Mouse (Mus musculus) hindbrain, embryonic 14.5 days (tissue): Measurements from ENCODE around the gene Klf14. TPM values are rescaled to one million over a fixed set of nuclear protein-coding genes. Genes with fewer than 3 reads are reported as not detected.

Experiments used
- ATAC-seq: fragments of 200-750 bp; cut with Nextera tagmentation; 2 replicates; pipeline ENCODE4 v1.8.0; 2017; ENCODE audit warnings: moderate number of reproducible peaks, mild to moderate bottlenecking, moderate TSS enrichment, moderate library complexity; ENCODE audit not compliant: low FRiP score
- DNase-seq: peaks from one replicate; pipeline ENCODE4 v3.0.0-alpha.2; 2015; ENCODE audit warnings: low spot score
- H3K27ac ChIP-seq: fragments of 300-500 bp; sonication (generic); 2 replicates; pipeline ENCODE4 v1.5.1; 2014; ENCODE audit warnings: mild to moderate bottlenecking, moderate library complexity
- H3K27me3 ChIP-seq: fragments of 300-500 bp; sonication (generic); 2 replicates; pipeline ENCODE4 v1.6.1; 2014; ENCODE audit warnings: mild to moderate bottlenecking, low read length, mixed read lengths; ENCODE audit not compliant: control insufficient read depth, insufficient read depth
- H3K36me3 ChIP-seq: fragments of 300-500 bp; sonication (generic); replicated peaks from 2 replicates; pipeline ENCODE4 v1.6.1; 2014; ENCODE audit not compliant: control insufficient read depth, insufficient read depth
- H3K4me1 ChIP-seq: fragments of 300-500 bp; sonication (generic); replicated peaks from 2 replicates; pipeline ENCODE4 v1.6.1; 2014; ENCODE audit warnings: antibody characterized with exemption, low read length, mixed read lengths; ENCODE audit not compliant: control insufficient read depth, insufficient read depth
- H3K4me2 ChIP-seq: fragments of 300-500 bp; sonication (generic); replicated peaks from 2 replicates; pipeline ENCODE4 v1.6.1; 2014; ENCODE audit warnings: mild to moderate bottlenecking, moderate library complexity
- H3K4me3 ChIP-seq: fragments of 300-500 bp; sonication (generic); replicated peaks from 2 replicates; pipeline ENCODE4 v1.5.1; 2014; ENCODE audit warnings: mild to moderate bottlenecking, low read length
- H3K9ac ChIP-seq: fragments of 300-500 bp; sonication (generic); 2 replicates; pipeline ENCODE4 v1.6.1; 2014
- H3K9me3 ChIP-seq: fragments of 300-500 bp; sonication (generic); 2 replicates; pipeline ENCODE4 v1.6.1; 2016; ENCODE audit warnings: low read length; ENCODE audit not compliant: control insufficient read depth
- WGBS: fragments of 180-500 bp; shearing (Covaris S2); extraction: QIAGEN DNeasy Blood & Tissue Kit; methylation state at CpG from one replicate; pipeline ENCODE4 v1.1.7; 2014; 5-methylcytosine and 5-hydroxymethylcytosine counted together
- polyA plus RNA-seq: library from polyadenylated mRNA; unstranded; fragments of >200 nt; fragmentation: Nextera tagmentation; extraction: Ambion mirVana; gene quantifications from 2 replicates; pipeline ENCODE4 v1.2.1, GENCODE M21; 2014

Gene Klf14
- polyA plus RNA-seq = 0.20 and 0.53 TPM in 2 replicates

- H3K36me3 ChIP-seq = no peaks in the 10 kb centered on the region
- H3K27me3 ChIP-seq = peaks cover 85% of the 10 kb centered on the region
- no peaks in the 10 kb centered on the region for H3K4me1 ChIP-seq
- peaks cover 61% of the 10 kb centered on the region for H3K9me3 ChIP-seq
- peak within 1 kb of the TSS; percentile 55 for H3K4me2 ChIP-seq
- H3K9ac ChIP-seq = no peak within 1 kb of the TSS; the same call in 1 of the 2 replicates
- H3K27ac ChIP-seq = no peak within 1 kb of the TSS
- ATAC-seq = no peak
- peak; percentile 32 for DNase-seq
- WGBS = under 1% methylated on average over 66 of the region's 75 CpGs
- peak within 1 kb of the TSS; percentile 39 for H3K4me3 ChIP-seq
Observed at GRCm38 (mm10) chr6:30958736-30959540, at the start of gene Klf14. Klf14 (minus strand) TSS chr6:30959078.

DNA sequence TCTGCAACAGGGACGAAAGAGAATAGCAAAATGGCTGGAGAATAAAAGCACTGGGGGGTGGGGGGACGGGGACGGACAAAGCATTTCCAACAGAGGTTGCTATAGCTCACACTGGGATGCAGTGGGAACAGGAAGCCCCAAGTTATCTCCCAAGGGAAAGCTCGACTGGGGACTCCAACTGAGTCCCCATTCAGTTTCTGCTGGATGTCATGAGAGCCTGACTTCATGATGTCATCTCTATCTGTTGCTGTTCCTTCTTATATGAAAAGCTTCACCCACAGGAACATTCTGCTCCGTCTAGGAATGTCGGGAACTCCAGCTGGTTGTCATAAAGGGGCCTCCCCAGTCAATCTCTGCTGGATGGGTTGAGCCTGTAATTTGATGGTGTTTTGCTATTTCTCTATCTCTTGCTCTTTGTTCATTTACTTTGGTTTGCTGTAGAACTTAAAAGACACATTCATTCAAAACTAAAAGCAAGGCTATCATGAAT, 47.3 kb upstream of the Klf14 start:
- 68% methylated on average over 6 of the region's 6 CpGs for WGBS
- H3K9me3 ChIP-seq = no peaks in the 10 kb centered on the region
- H3K36me3 ChIP-seq = no peaks in the 10 kb centered on the region
- no peaks in the 10 kb centered on the region for H3K4me1 ChIP-seq
- no peak overlapping the region for H3K9ac ChIP-seq
- no peak overlapping the region for H3K4me3 ChIP-seq
- H3K27me3 ChIP-seq = no peaks in the 10 kb centered on the region
- no peak for ATAC-seq
- DNase-seq = no peak
- no peak overlapping the region for H3K27ac ChIP-seq
- no peak overlapping the region for H3K4me2 ChIP-seq

GRCm38 (mm10) chr6:30986393-30986792, 27.5 kb upstream of the Klf14 start:
- H3K27me3 ChIP-seq = no peaks in the 10 kb centered on the region
- no peak overlapping the region for H3K4me3 ChIP-seq
- no peak for DNase-seq
- H3K4me2 ChIP-seq = no peak overlapping the region
- WGBS = 87% methylated on average over 5 of the region's 5 CpGs
- no peaks in the 10 kb centered on the region for H3K4me1 ChIP-seq
- no peak overlapping the region for H3K9ac ChIP-seq
- no peak overlapping the region for H3K27ac ChIP-seq
- no peaks in the 10 kb centered on the region for H3K36me3 ChIP-seq
- H3K9me3 ChIP-seq = no peaks in the 10 kb centered on the region
- ATAC-seq = no peak

GRCm38 (mm10) chr6:30983021-30983420, 24.1 kb upstream of the Klf14 start:
- H3K9me3 ChIP-seq = no peaks in the 10 kb centered on the region
- H3K4me1 ChIP-seq = no peaks in the 10 kb centered on the region
- H3K36me3 ChIP-seq = no peaks in the 10 kb centered on the region
- 78% methylated on average over 4 of the region's 4 CpGs for WGBS
- no peak for DNase-seq
- ATAC-seq = no peak
- H3K9ac ChIP-seq = no peak overlapping the region
- no peak overlapping the region for H3K4me2 ChIP-seq
- no peaks in the 10 kb centered on the region for H3K27me3 ChIP-seq
- H3K27ac ChIP-seq = no peak overlapping the region
- no peak overlapping the region for H3K4me3 ChIP-seq

- DNase-seq = peak; percentile 73
- 19% methylated on average over 13 of the region's 13 CpGs for WGBS
- Histone ChIP-seq H3K4me1 (no peaks in the 10 kb centered on the region), H3K9ac (peak overlapping the region; percentile 24; the same call in 1 of the 2 replicates), H3K4me2 (peak overlapping the region; percentile 55), H3K27me3 (no peaks in the 10 kb centered on the region), H3K9me3 (no peaks in the 10 kb centered on the region), H3K4me3 (peak overlapping the region; percentile 21), H3K27ac (no peak overlapping the region), H3K36me3 (no peaks in the 10 kb centered on the region)
- ATAC-seq = no peak
Observed at GRCm38 (mm10) chr6:30982372-30982980, 23.6 kb upstream of the Klf14 start.

GRCm38 (mm10) chr6:30981351-30981750, 22.5 kb upstream of the Klf14 start:
- Histone ChIP-seq H3K9me3 (no peaks in the 10 kb centered on the region), H3K27ac (no peak overlapping the region), H3K9ac (no peak overlapping the region), H3K4me1 (no peaks in the 10 kb centered on the region), H3K4me2 (no peak overlapping the region), H3K4me3 (no peak overlapping the region), H3K36me3 (no peaks in the 10 kb centered on the region), H3K27me3 (no peaks in the 10 kb centered on the region)
- ATAC-seq = no peak
- no peak for DNase-seq
- WGBS = 81% methylated on average over 5 of the region's 5 CpGs

DNA sequence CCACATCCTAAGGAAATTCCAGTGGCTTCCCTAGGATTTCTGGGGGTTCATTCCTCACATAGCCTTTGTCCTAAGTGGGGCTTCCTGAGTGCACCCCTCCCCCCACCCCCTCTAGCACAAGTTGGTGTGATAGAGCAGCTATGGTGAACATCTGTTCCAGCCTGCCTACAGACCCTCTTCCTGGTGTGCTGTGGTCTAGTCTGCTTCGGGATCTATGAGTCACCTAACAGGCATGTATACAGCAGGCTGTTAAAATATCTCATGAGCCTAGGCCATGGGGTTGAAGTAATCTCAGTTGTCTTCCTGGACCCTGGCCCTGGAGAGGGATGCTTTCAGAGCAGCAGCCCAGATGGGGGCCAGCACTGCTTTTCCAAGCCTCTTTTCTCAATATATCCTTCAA, 19.7 kb upstream of the Klf14 start:
- no peak overlapping the region for H3K4me3 ChIP-seq
- H3K36me3 ChIP-seq = no peaks in the 10 kb centered on the region
- H3K9ac ChIP-seq = no peak overlapping the region
- H3K4me2 ChIP-seq = no peak overlapping the region
- H3K9me3 ChIP-seq = no peaks in the 10 kb centered on the region
- no peaks in the 10 kb centered on the region for H3K4me1 ChIP-seq
- H3K27me3 ChIP-seq = no peaks in the 10 kb centered on the region
- no peak overlapping the region for H3K27ac ChIP-seq
- DNase-seq (no peak), ATAC-seq (no peak)
- 90% methylated on average over 1 of the region's 1 CpGs for WGBS

GRCm38 (mm10) chr6:30972121-30972520, 13.2 kb upstream of the Klf14 start:
- no peak for ATAC-seq
- no peak overlapping the region for H3K27ac ChIP-seq
- H3K36me3 ChIP-seq = no peaks in the 10 kb centered on the region
- no peaks in the 10 kb centered on the region for H3K27me3 ChIP-seq
- no peaks in the 10 kb centered on the region for H3K4me1 ChIP-seq
- DNase-seq = no peak
- no peak overlapping the region for H3K4me2 ChIP-seq
- H3K9ac ChIP-seq = no peak overlapping the region
- no peaks in the 10 kb centered on the region for H3K9me3 ChIP-seq
- no peak overlapping the region for H3K4me3 ChIP-seq
- WGBS = 85% methylated on average over 1 of the region's 1 CpGs

GRCm38 (mm10) chr6:30957784-30958735, 818 bp downstream of the Klf14 start:
- H3K9me3 ChIP-seq = peaks cover 61% of the 10 kb centered on the region
- no peaks in the 10 kb centered on the region for H3K4me1 ChIP-seq
- no peak for ATAC-seq
- peak overlapping the region; percentile 55 for H3K4me2 ChIP-seq
- peak; percentile 69 for DNase-seq
- H3K27ac ChIP-seq = no peak overlapping the region
- H3K9ac ChIP-seq = no peak overlapping the region
- H3K4me3 ChIP-seq = peak overlapping the region; percentile 39
- WGBS = 2% methylated on average over 83 of the region's 84 CpGs
- H3K36me3 ChIP-seq = no peaks in the 10 kb centered on the region
- H3K27me3 ChIP-seq = peaks cover 78% of the 10 kb centered on the region
